Mouse (Mus musculus) activated CD4-positive, CD25-positive, alpha-beta regulatory T cell, adult 4 months (primary cell): Measurements from ENCODE around the gene Usp7. TPM values are rescaled to one million over a fixed set of nuclear protein-coding genes. Genes with fewer than 3 reads are reported as not detected.

Experiments used
- ATAC-seq: one replicate; pipeline ENCODE4 v1.8.0; 2017
- polyA plus RNA-seq, 2 experiments: library from polyadenylated mRNA; unstranded; fragments of 100-300 nt; shearing (Covaris generic); gene quantifications; one replicate each; pipeline ENCODE4 v1.2.1; 2017

Usp7 gene
- polyA plus RNA-seq, 2 experiments from 2014 or later = 35.0 to 48.0 TPM

- no peak for ATAC-seq
Measured at GRCm38 (mm10) chr16:8715513-8716080, 76.5 kb downstream of the Usp7 start.

GRCm38 (mm10) chr16:8714851-8715250 lies 77.3 kb downstream of the Usp7 start:
- ATAC-seq = no peak

- ATAC-seq = no peak
Measured at GRCm38 (mm10) chr16:8711998-8712397, 80.1 kb downstream of the Usp7 start.

GRCm38 (mm10) chr16:8700586-8700985 lies 91.5 kb downstream of the Usp7 start:
- no peak for ATAC-seq

GRCm38 (mm10) chr16:8699556-8699955 lies 92.6 kb downstream of the Usp7 start:
- no peak for ATAC-seq

GRCm38 (mm10) chr16:8691206-8691605 lies 100.9 kb downstream of the Usp7 start:
- no peak for ATAC-seq

GRCm38 (mm10) chr16:8689979-8690656 lies 102.0 kb downstream of the Usp7 start:
- ATAC-seq = no peak

GRCm38 (mm10) chr16:8687559-8688112 lies 104.5 kb downstream of the Usp7 start:
- ATAC-seq = no peak

GRCm38 (mm10) chr16:8686871-8687535 lies 105.1 kb downstream of the Usp7 start:
- no peak for ATAC-seq

- ATAC-seq = peak; percentile 85
Measured at GRCm38 (mm10) chr16:8686121-8686870, 105.8 kb downstream of the Usp7 start.

GRCm38 (mm10) chr16:8685087-8685486 lies 107.0 kb downstream of the Usp7 start:
- ATAC-seq = no peak

- ATAC-seq = no peak
Measured at GRCm38 (mm10) chr16:8680470-8680869, 111.6 kb downstream of the Usp7 start, which contains the start of gene Gm5767. Gm5767 (plus strand) TSS chr16:8680770.

GRCm38 (mm10) chr16:8679780-8680179 lies 112.3 kb downstream of the Usp7 start:
- ATAC-seq = no peak

GRCm38 (mm10) chr16:8678676-8679075 lies 113.4 kb downstream of the Usp7 start:
- ATAC-seq = no peak

- ATAC-seq = no peak
Measured at GRCm38 (mm10) chr16:8678035-8678434, 114.1 kb downstream of the Usp7 start.

GRCm38 (mm10) chr16:8676800-8677199 lies 115.3 kb downstream of the Usp7 start:
- no peak for ATAC-seq

GRCm38 (mm10) chr16:8676228-8676627 lies 115.9 kb downstream of the Usp7 start:
- ATAC-seq = no peak

GRCm38 (mm10) chr16:8675559-8675958 lies 116.5 kb downstream of the Usp7 start:
- no peak for ATAC-seq

GRCm38 (mm10) chr16:8674165-8674564 lies 117.9 kb downstream of the Usp7 start:
- ATAC-seq = peak; percentile 22

GRCm38 (mm10) chr16:8673343-8673742 lies 118.8 kb downstream of the Usp7 start:
- no peak for ATAC-seq

- ATAC-seq = no peak
Measured at GRCm38 (mm10) chr16:8672811-8673210, 119.3 kb downstream of the Usp7 start.

GRCm38 (mm10) chr16:8672350-8672687 lies 119.8 kb downstream of the Usp7 start:
- no peak for ATAC-seq
